Mouse (Mus musculus) megakaryocyte-erythroid progenitor cell, adult 5-6 weeks (primary cell): ENCODE measurements at regions not wholly inside any gene's neighbourhood (a gene's known extent, or its start where the extent isn't known, plus 50 kb on each side); places are given as distances from the start of the nearest gene placed in this dataset.

Experiments used
- ATAC-seq: replicated peaks from 2 replicates; pipeline ENCODE4 v1.8.0; 2016; ENCODE audit warnings: mild to moderate bottlenecking, inconsistent platforms; ENCODE audit not compliant: severe bottlenecking, poor library complexity, low FRiP score, low TSS enrichment

GRCm38 (mm10) chr6:11647651-11648050, 259.6 kb downstream of the Ndufa4 start:
- ATAC-seq = no peak

- ATAC-seq = no peak
These were observed 294.0 kb downstream of the Ndufa4 start for GRCm38 (mm10) chr6:11613331-11613730.

GRCm38 (mm10) chr6:11608214-11608613, 299.1 kb downstream of the Ndufa4 start:
- ATAC-seq = no peak

- no peak for ATAC-seq
These were observed 299.6 kb downstream of the Ndufa4 start for GRCm38 (mm10) chr6:11607696-11608095.

GRCm38 (mm10) chr6:11606055-11606454, 301.2 kb downstream of the Ndufa4 start:
- ATAC-seq = no peak

GRCm38 (mm10) chr6:11605526-11605925, 301.8 kb downstream of the Ndufa4 start:
- ATAC-seq = no peak

GRCm38 (mm10) chr6:11594936-11595335, 312.4 kb downstream of the Ndufa4 start:
- ATAC-seq = no peak

GRCm38 (mm10) chr6:11593583-11594271, 313.6 kb downstream of the Ndufa4 start:
- ATAC-seq = peak; percentile 78

- ATAC-seq = no peak
These were observed 331.2 kb downstream of the Ndufa4 start for GRCm38 (mm10) chr6:11576091-11576490.

- ATAC-seq = no peak
These were observed 342.1 kb downstream of the Ndufa4 start for GRCm38 (mm10) chr6:11565246-11565645.

- no peak for ATAC-seq
These were observed 356.8 kb downstream of the Ndufa4 start for GRCm38 (mm10) chr6:11550473-11550872.

GRCm38 (mm10) chr6:11547318-11547717, 360.0 kb downstream of the Ndufa4 start:
- ATAC-seq = no peak

- ATAC-seq = no peak
These were observed 372.1 kb downstream of the Ndufa4 start for GRCm38 (mm10) chr6:11534930-11535880.

GRCm38 (mm10) chr6:11503136-11503535, 404.2 kb downstream of the Ndufa4 start:
- no peak for ATAC-seq

GRCm38 (mm10) chr6:11494427-11494826, 412.9 kb downstream of the Ndufa4 start:
- no peak for ATAC-seq

GRCm38 (mm10) chr6:11476950-11477349, 430.3 kb downstream of the Ndufa4 start:
- no peak for ATAC-seq
